Comparison of ENCODE assay signal across 8 mouse cellular contexts in the genomic region with DNA sequence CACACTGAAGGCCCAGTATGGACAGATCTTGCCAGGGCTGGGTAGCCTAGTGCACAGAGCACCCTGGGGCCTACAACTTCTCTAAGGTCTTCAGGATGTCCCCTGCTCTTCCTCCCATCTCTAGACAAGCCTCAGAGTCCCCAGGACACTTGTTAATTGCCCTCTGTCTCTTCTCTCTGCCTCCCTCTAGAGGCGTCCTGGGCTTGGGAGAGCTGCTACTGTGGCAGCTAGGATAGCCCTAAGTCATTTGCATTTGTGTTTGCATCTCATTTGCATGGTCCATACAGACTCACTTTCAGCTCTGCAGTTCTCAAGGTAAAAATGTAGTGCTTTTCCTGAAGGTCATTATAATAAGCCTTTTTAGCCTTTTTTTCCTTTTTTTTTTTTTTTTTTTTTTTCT. TPM values are rescaled to one million over a fixed set of nuclear protein-coding genes. Genes with fewer than 3 reads are reported as not detected.
A peak's percentile ranks its signal among the peaks of the same experiment; 100 is the strongest.
DNase-seq lines count a peak whose midpoint lies in the region; ATAC-seq and TF ChIP-seq lines count a peak whose summit lies in the region.

No protein-coding gene starts in this region.

- no peaks in the 10 kb centered on the region for H3K9me3 ChIP-seq in hindbrain, embryonic 15.5 days
- no peaks in the 10 kb centered on the region for H3K9me3 ChIP-seq in midbrain, embryonic 14.5 days (ENCODE audit: control insufficient read depth, low read length)

- H3K36me3 ChIP-seq in thymus, adult 2 months (ENCODE audit: control insufficient read depth, insufficient read depth, low read length), result no peaks in the 10 kb centered on the region
- H3K36me3 ChIP-seq in hindbrain, embryonic 15.5 days, result no peaks in the 10 kb centered on the region
- H3K36me3 ChIP-seq in midbrain, embryonic 14.5 days (ENCODE audit: control insufficient read depth, insufficient read depth, low read length), result no peaks in the 10 kb centered on the region

- no peak overlapping the region for H3K4me3 ChIP-seq in thymus, adult 2 months (ENCODE audit: control insufficient read depth, insufficient read depth, low read length)
- H3K4me3 ChIP-seq in hindbrain, embryonic 15.5 days, result no peak overlapping the region
- H3K4me3 ChIP-seq in midbrain, embryonic 14.5 days (replicated peaks; ENCODE audit: low read depth, low read length), result no peak overlapping the region

- H3K9ac ChIP-seq in hindbrain, embryonic 15.5 days, result no peak overlapping the region
- no peak overlapping the region for H3K9ac ChIP-seq in midbrain, embryonic 14.5 days (replicated peaks; ENCODE audit: low read length)

- H3K4me1 ChIP-seq in thymus, adult 2 months (replicated peaks; ENCODE audit: control insufficient read depth, insufficient read depth, low read length), result no peaks in the 10 kb centered on the region
- peaks cover 30% of the 10 kb centered on the region for H3K4me1 ChIP-seq in hindbrain, embryonic 15.5 days (replicated peaks)
- peaks cover 12% of the 10 kb centered on the region for H3K4me1 ChIP-seq in midbrain, embryonic 14.5 days (ENCODE audit: control insufficient read depth, insufficient read depth, low read length)

- TF ChIP-seq POLR2A in thymus, adult 2 months (IDR thresholded peaks at IDR 0.05; ENCODE audit: control insufficient read depth, extremely low read depth, insufficient read depth, low read length, poor library complexity), result no peak

- peak; percentile 42 for DNase-seq in heart, adult 11 months
- no peak for DNase-seq in heart, postnatal 36 days
- DNase-seq in thymus, adult 2 months, result peak; percentile 32
- no peak for DNase-seq in thymus, adult 18-20 months
- peak; percentile 77 for DNase-seq in midbrain, embryonic 14.5 days
- no peak for DNase-seq in ovary, postnatal 10 days (ENCODE audit: low spot score)

- no peaks in the 10 kb centered on the region for H3K27me3 ChIP-seq in thymus, adult 2 months (ENCODE audit: control insufficient read depth, insufficient read depth, low read length)
- peaks cover 2% of the 10 kb centered on the region; the same call in 1 of the 2 replicates for H3K27me3 ChIP-seq in hindbrain, embryonic 15.5 days
- H3K27me3 ChIP-seq in midbrain, embryonic 14.5 days (ENCODE audit: control insufficient read depth, insufficient read depth, low read length), result no peaks in the 10 kb centered on the region

- no peak for TF ChIP-seq CTCF in thymus, adult 2 months (IDR thresholded peaks at IDR 0.05; ENCODE audit: borderline replicate concordance, control insufficient read depth, extremely low read depth, insufficient read depth, low read length, poor library complexity)

- intact Hi-C loops in heart, postnatal 36 days (cut with DNase I), result no loop called here

- no peak overlapping the region for H3K4me2 ChIP-seq in hindbrain, embryonic 15.5 days
- no peak overlapping the region for H3K4me2 ChIP-seq in midbrain, embryonic 14.5 days (ENCODE audit: low read length)

- H3K27ac ChIP-seq in thymus, adult 2 months (ENCODE audit: control insufficient read depth, insufficient read depth, low read length), result no peak overlapping the region
- H3K27ac ChIP-seq in hindbrain, embryonic 15.5 days (replicated peaks), result no peak overlapping the region
- no peak overlapping the region for H3K27ac ChIP-seq in midbrain, embryonic 14.5 days (replicated peaks; ENCODE audit: low read depth, low read length)

- 17% methylated on average over 1 of the region's 1 CpGs for WGBS in thymus, adult 2 months
- WGBS in hindbrain, embryonic 15.5 days, result 15% methylated on average over 1 of the region's 1 CpGs
- WGBS in midbrain, embryonic 14.5 days, result 21% methylated on average over 1 of the region's 1 CpGs

- peak; percentile 59; the same call in 1 of the 2 replicates for ATAC-seq in hindbrain, embryonic 15.5 days (ENCODE audit: low FRiP score, low read depth)
- ATAC-seq in midbrain, embryonic 14.5 days (ENCODE audit: low FRiP score, low TSS enrichment), result no peak; the same call in 1 of the 2 replicates
- ATAC-seq in granulocyte monocyte progenitor cell, adult 5-6 weeks (replicated peaks; ENCODE audit: poor library complexity, severe bottlenecking), result no peak

RNA-seq across cellular contexts. Expression of gene Megf11, which starts 11.7 kb away (rescaled TPM):
- 1 to 10 TPM; 1.6 to 4.6 TPM for total RNA-seq in heart, postnatal 36 days (2021)
- 0.40 and 0.70 TPM in 2 replicates for polyA plus RNA-seq in thymus, adult 2 months (2012; rRNA removed)
- polyA plus RNA-seq in hindbrain, embryonic 15.5 days (2015; fragmentation: Nextera tagmentation; extraction: Ambion mirVana), result 15.5 and 16.3 TPM in 2 replicates
- 17.1 and 18.6 TPM in 2 replicates for polyA plus RNA-seq in midbrain, embryonic 14.5 days (2014; fragmentation: Nextera tagmentation; extraction: Ambion mirVana)
- total RNA-seq in granulocyte monocyte progenitor cell, adult 5-6 weeks (2014; fragmentation: Nextera tagmentation), result not detected in 2 replicates
- under 0.01 TPM in 1 of 2 replicates, not detected in the other for total RNA-seq in granulocyte monocyte progenitor cell, adult 5-6 weeks (2017)

RNA-seq across cellular contexts. Expression of gene Dis3l, which starts 56.0 kb away (rescaled TPM):
- total RNA-seq in heart, postnatal 36 days (2021), result 10 to 100 TPM; 24.8 to 28.1 TPM
- polyA plus RNA-seq in thymus, adult 2 months (2012; rRNA removed), result 11.0 and 12.0 TPM in 2 replicates
- 20.9 and 24.2 TPM in 2 replicates for polyA plus RNA-seq in hindbrain, embryonic 15.5 days (2015; fragmentation: Nextera tagmentation; extraction: Ambion mirVana)
- 17.1 and 23.9 TPM in 2 replicates for polyA plus RNA-seq in midbrain, embryonic 14.5 days (2014; fragmentation: Nextera tagmentation; extraction: Ambion mirVana)
- 13.6 and 16.7 TPM in 2 replicates for total RNA-seq in granulocyte monocyte progenitor cell, adult 5-6 weeks (2014; fragmentation: Nextera tagmentation)
- total RNA-seq in granulocyte monocyte progenitor cell, adult 5-6 weeks (2017), result 17.3 and 18.1 TPM in 2 replicates

Comparison
In these comparisons a context has a peak if more than half of its experiments do, and no peak if none do; other contexts are left out.
1. DNase-seq: peak in heart, adult 11 months (single experiment), thymus, adult 2 months (single experiment) and midbrain, embryonic 14.5 days (single experiment); none in heart, postnatal 36 days (0 of 2), thymus, adult 18-20 months (0 of 2) and ovary, postnatal 10 days (single experiment).